Mouse (Mus musculus) midbrain, embryonic 16.5 days (tissue): ENCODE results near the gene 1700028K03Rik. TPM values are rescaled to one million over a fixed set of nuclear protein-coding genes. Genes with fewer than 3 reads are reported as not detected.

Experiments used
- ATAC-seq: fragments of 200-750 bp; cut with Nextera tagmentation; 2 replicates; pipeline ENCODE4 v1.8.0; 2017; ENCODE audit warnings: moderate TSS enrichment
- H3K27ac ChIP-seq: fragments of 300-500 bp; sonication (generic); 2 replicates; pipeline ENCODE4 v1.5.1; 2014; ENCODE audit warnings: mild to moderate bottlenecking, low read length, mixed read lengths
- H3K27me3 ChIP-seq: fragments of 300-500 bp; sonication (generic); 2 replicates; pipeline ENCODE4 v1.6.1; 2014; ENCODE audit warnings: low read depth, low read length, mixed read lengths; ENCODE audit not compliant: control insufficient read depth, insufficient read depth
- H3K36me3 ChIP-seq: fragments of 300-500 bp; sonication (generic); 2 replicates; pipeline ENCODE4 v1.6.1; 2014; ENCODE audit warnings: mild to moderate bottlenecking, low read length, moderate library complexity, mixed read lengths; ENCODE audit not compliant: control insufficient read depth, insufficient read depth
- H3K4me1 ChIP-seq: fragments of 300-500 bp; sonication (generic); 2 replicates; pipeline ENCODE4 v1.6.1; 2014; ENCODE audit warnings: mild to moderate bottlenecking, low read length, mixed read lengths; ENCODE audit not compliant: control insufficient read depth, insufficient read depth
- H3K4me2 ChIP-seq: fragments of 300-500 bp; sonication (generic); 2 replicates; pipeline ENCODE4 v1.6.1; 2014; ENCODE audit warnings: mild to moderate bottlenecking, low read length, mixed read lengths
- H3K4me3 ChIP-seq: fragments of 300-500 bp; sonication (generic); 2 replicates; pipeline ENCODE4 v1.5.1; 2014; ENCODE audit warnings: low read depth, mild to moderate bottlenecking, low read length, moderate library complexity, mixed read lengths
- H3K9ac ChIP-seq: fragments of 300-500 bp; sonication (generic); 2 replicates; pipeline ENCODE4 v1.6.1; 2014; ENCODE audit warnings: low read depth, low read length, mixed read lengths
- H3K9me3 ChIP-seq: fragments of 300-500 bp; sonication (generic); replicated peaks from 2 replicates; pipeline ENCODE4 v1.6.1; 2014; ENCODE audit warnings: mild to moderate bottlenecking, low read length, mixed read lengths; ENCODE audit not compliant: control insufficient read depth, poor library complexity, severe bottlenecking
- WGBS: fragments of 180-500 bp; shearing (Covaris S2); extraction: QIAGEN DNeasy Blood & Tissue Kit; methylation state at CpG from one replicate; pipeline ENCODE4 v1.1.7; 2014; 5-methylcytosine and 5-hydroxymethylcytosine counted together
- polyA plus RNA-seq: library from polyadenylated mRNA; unstranded; fragments of >200 nt; fragmentation: Nextera tagmentation; extraction: Ambion mirVana; gene quantifications from 2 replicates; pipeline ENCODE4 v1.2.1, GENCODE M21; 2015

1700028K03Rik gene
- 0.29 and 0.46 TPM in 2 replicates for polyA plus RNA-seq

- Histone ChIP-seq H3K4me2 (no peak within 1 kb of the TSS), H3K36me3 (no peaks in the 10 kb centered on the region), H3K27ac (no peak within 1 kb of the TSS), H3K27me3 (no peaks in the 10 kb centered on the region), H3K9me3 (no peaks in the 10 kb centered on the region), H3K4me3 (no peak within 1 kb of the TSS), H3K9ac (no peak within 1 kb of the TSS), H3K4me1 (no peaks in the 10 kb centered on the region)
- no peak for ATAC-seq
- WGBS, result 76% methylated on average over 15 of the region's 15 CpGs
These were observed at the start of gene 1700028K03Rik for GRCm38 (mm10) chr5:107534581-107534980. Gene 1700028K03Rik, plus strand, starts transcription at chr5:107534709.

DNA sequence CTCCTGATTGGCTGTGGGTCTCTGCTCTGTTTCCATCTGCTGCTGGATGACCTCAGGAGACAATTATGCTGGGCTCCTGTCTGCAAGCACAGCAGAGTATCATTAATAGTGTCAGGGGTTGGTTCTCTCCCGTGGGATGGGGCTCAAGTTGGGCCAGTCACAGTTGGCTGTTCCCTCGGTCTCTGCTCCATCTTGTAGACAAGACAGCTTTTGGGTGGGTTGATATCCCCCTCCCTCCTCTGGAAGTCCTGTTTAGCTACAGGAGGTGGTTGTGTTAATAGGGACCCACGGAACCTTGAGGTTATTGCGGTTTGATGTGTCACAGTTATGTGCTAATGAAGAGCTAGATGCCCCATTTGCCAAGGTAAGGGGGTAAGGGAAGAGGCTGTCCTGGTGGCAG lies 45.5 kb upstream of the 1700028K03Rik start:
- H3K9me3 ChIP-seq, result no peaks in the 10 kb centered on the region
- no peaks in the 10 kb centered on the region for H3K36me3 ChIP-seq
- H3K27ac ChIP-seq, result no peak overlapping the region
- 66% methylated on average over 4 of the region's 4 CpGs for WGBS
- H3K4me1 ChIP-seq, result no peaks in the 10 kb centered on the region
- no peaks in the 10 kb centered on the region for H3K27me3 ChIP-seq
- no peak overlapping the region for H3K9ac ChIP-seq
- H3K4me3 ChIP-seq, result no peak overlapping the region
- ATAC-seq, result no peak
- no peak overlapping the region for H3K4me2 ChIP-seq

GRCm38 (mm10) chr5:107491036-107491435 lies 43.5 kb upstream of the 1700028K03Rik start:
- Histone ChIP-seq H3K9me3 (no peaks in the 10 kb centered on the region), H3K9ac (no peak overlapping the region), H3K4me1 (no peaks in the 10 kb centered on the region), H3K27ac (no peak overlapping the region), H3K4me2 (no peak overlapping the region), H3K4me3 (no peak overlapping the region), H3K27me3 (no peaks in the 10 kb centered on the region), H3K36me3 (no peaks in the 10 kb centered on the region)
- WGBS, result 79% methylated on average over 9 of the region's 9 CpGs
- ATAC-seq, result no peak

DNA sequence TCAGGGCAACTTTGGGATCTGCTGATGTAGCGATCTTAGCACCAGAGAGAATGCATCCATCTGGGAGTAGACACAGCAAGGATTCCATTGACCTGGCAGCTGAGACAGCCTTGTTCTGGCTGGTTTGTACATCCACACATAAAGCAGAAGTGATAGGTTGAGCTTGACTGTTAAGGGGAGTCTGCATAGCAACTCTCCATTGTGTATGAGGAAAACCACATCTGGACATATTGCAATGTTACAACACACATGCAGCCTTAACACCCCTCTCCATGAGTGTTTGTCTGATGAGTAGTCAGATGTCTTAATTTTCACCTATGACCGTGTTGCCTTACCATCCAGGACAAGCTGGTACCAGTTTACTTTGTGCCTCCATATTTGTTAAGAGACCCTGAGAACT lies 42.0 kb upstream of the 1700028K03Rik start:
- no peak for ATAC-seq
- no peak overlapping the region for H3K9ac ChIP-seq
- H3K27me3 ChIP-seq, result no peaks in the 10 kb centered on the region
- 92% methylated on average over 2 of the region's 2 CpGs for WGBS
- no peak overlapping the region for H3K27ac ChIP-seq
- no peak overlapping the region for H3K4me3 ChIP-seq
- H3K4me2 ChIP-seq, result no peak overlapping the region
- no peaks in the 10 kb centered on the region for H3K9me3 ChIP-seq
- H3K36me3 ChIP-seq, result no peaks in the 10 kb centered on the region
- H3K4me1 ChIP-seq, result no peaks in the 10 kb centered on the region

DNA sequence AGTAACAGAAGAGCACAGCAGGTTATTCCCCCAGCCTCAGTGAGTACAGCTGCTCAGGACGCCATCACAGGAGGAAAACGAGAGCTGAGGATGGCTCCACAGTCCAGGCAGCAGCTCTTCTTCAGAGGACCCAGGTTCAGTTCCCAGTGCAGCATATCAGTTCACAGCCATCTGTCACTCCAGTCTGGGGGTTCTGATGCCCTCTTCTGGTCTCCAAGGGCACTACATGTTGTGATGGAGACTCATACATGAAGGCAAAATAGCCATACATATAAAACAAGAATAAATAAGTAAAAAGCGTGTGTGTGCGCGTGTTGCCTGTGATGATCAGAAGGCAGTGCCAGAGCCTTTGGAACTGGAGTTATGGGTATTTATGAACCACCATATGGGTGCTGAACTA lies 39.8 kb upstream of the 1700028K03Rik start:
- ATAC-seq, result no peak
- Histone ChIP-seq H3K27ac (no peak overlapping the region), H3K27me3 (no peaks in the 10 kb centered on the region), H3K4me2 (no peak overlapping the region), H3K36me3 (no peaks in the 10 kb centered on the region), H3K9me3 (no peaks in the 10 kb centered on the region), H3K4me3 (no peak overlapping the region), H3K4me1 (peaks cover 8% of the 10 kb centered on the region), H3K9ac (no peak overlapping the region)
- over 99% methylated on average over 5 of the region's 5 CpGs for WGBS

- Histone ChIP-seq H3K27me3 (no peaks in the 10 kb centered on the region), H3K9ac (no peak overlapping the region), H3K4me3 (no peak overlapping the region), H3K9me3 (no peaks in the 10 kb centered on the region), H3K27ac (no peak overlapping the region), H3K4me2 (no peak overlapping the region), H3K4me1 (peaks cover 13% of the 10 kb centered on the region), H3K36me3 (peaks cover 3% of the 10 kb centered on the region; the same call in 1 of the 2 replicates)
- WGBS, result 88% methylated on average over 2 of the region's 2 CpGs
- no peak for ATAC-seq
These were observed 38.5 kb upstream of the 1700028K03Rik start for GRCm38 (mm10) chr5:107496047-107496446.

GRCm38 (mm10) chr5:107497519-107498501 lies 36.7 kb upstream of the 1700028K03Rik start:
- Histone ChIP-seq H3K27me3 (no peaks in the 10 kb centered on the region), H3K4me3 (peak overlapping the region; percentile 50), H3K4me2 (peak overlapping the region; percentile 80), H3K4me1 (peaks cover 17% of the 10 kb centered on the region), H3K9me3 (no peaks in the 10 kb centered on the region), H3K27ac (peak overlapping the region; percentile 92), H3K9ac (peak overlapping the region; percentile 64), H3K36me3 (peaks cover 5% of the 10 kb centered on the region; the same call in 1 of the 2 replicates)
- WGBS, result 18% methylated on average over 10 of the region's 10 CpGs
- ATAC-seq, result peak; percentile 97

GRCm38 (mm10) chr5:107498806-107499310 lies 35.7 kb upstream of the 1700028K03Rik start:
- peak overlapping the region; percentile 27 for H3K9ac ChIP-seq

More at GRCm38 (mm10) chr5:107498806-107499310, 35.7 kb upstream of the 1700028K03Rik start:
- WGBS, result 46% methylated on average over 5 of the region's 5 CpGs
- peaks cover 17% of the 10 kb centered on the region for H3K4me1 ChIP-seq
- peaks cover 5% of the 10 kb centered on the region; the same call in 1 of the 2 replicates for H3K36me3 ChIP-seq
- H3K9me3 ChIP-seq, result no peaks in the 10 kb centered on the region
- peak overlapping the region; percentile 80 for H3K4me2 ChIP-seq
- peak overlapping the region; percentile 50 for H3K27ac ChIP-seq
- H3K27me3 ChIP-seq, result no peaks in the 10 kb centered on the region
- H3K4me3 ChIP-seq, result peak overlapping the region; percentile 50
- ATAC-seq, result no peak
